Mouse (Mus musculus) testis, adult 2 months (tissue): ENCODE measurements at regions not wholly inside any gene's neighbourhood (a gene's known extent, or its start where the extent isn't known, plus 50 kb on each side); places are given as distances from the start of the nearest gene placed in this dataset.

Experiments used
- CTCF ChIP-seq: fragments of 200-500 bp; IDR thresholded peaks from 2 replicates; pipeline ENCODE4 v1.5.1; 2012; ENCODE audit warnings: low read depth, mild to moderate bottlenecking, inconsistent platforms, low read length, moderate library complexity; ENCODE audit not compliant: control insufficient read depth, insufficient read depth, insufficient replicate concordance
- POLR2A ChIP-seq: fragments of 200-500 bp; IDR thresholded peaks from 2 replicates; pipeline ENCODE4 v1.6.1; 2012; ENCODE audit warnings: low read depth, mild to moderate bottlenecking, inconsistent platforms, low read length, moderate library complexity; ENCODE audit not compliant: control insufficient read depth

DNA sequence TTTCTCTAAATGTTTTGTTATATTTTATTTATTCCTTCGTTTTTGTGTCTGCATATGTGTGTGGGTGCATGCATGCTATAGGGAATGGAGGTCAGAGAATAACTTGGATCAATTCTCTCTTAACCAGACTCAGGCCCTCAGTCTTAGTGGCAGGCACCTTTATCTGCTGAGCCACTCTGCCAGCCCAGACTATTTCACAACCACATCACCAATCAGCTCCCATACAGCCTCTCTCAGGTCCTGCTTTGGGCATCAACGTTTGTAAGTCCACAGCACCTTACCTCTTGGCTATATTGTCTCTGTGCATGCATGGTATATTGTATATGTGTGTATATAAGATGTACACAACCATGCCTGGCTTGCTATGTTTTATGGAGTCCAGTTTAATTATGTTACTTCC is 159.9 kb downstream of the Rab11fip4 start:
- TF ChIP-seq POLR2A = no peak
- TF ChIP-seq CTCF = no peak
